Mouse (Mus musculus): ENCODE results near the gene Ust. TPM values are rescaled to one million over a fixed set of nuclear protein-coding genes. Genes with fewer than 3 reads are reported as not detected.

The Ust gene
- polyA plus RNA-seq, 1 experiment from 2014 or later = 10.7 TPM

GRCm38 (mm10) chr10:8529173-8529572, 10.5 kb upstream of the Ust start:
- no peak for DNase-seq (ENCODE audit: low spot score)
- Histone ChIP-seq H3K27me3 (ENCODE audit: control insufficient read depth, insufficient read depth, low read length) (no peaks in the 10 kb centered on the region), H3K4me1 (replicated peaks; ENCODE audit: control insufficient read depth, insufficient read depth, low read length) (no peaks in the 10 kb centered on the region), H3K27ac (no peak overlapping the region), H3K9ac (no peak overlapping the region), H3K4me2 (replicated peaks) (no peak overlapping the region), H3K4me3 (replicated peaks; ENCODE audit: low read length) (no peak overlapping the region), H3K36me3 (replicated peaks; ENCODE audit: control insufficient read depth, insufficient read depth) (no peaks in the 10 kb centered on the region), H3K9me3 (ENCODE audit: control insufficient read depth, low read length) (no peaks in the 10 kb centered on the region)
- no peak for ATAC-seq (ENCODE audit: low FRiP score)
- 39% methylated on average over 7 of the region's 7 CpGs for WGBS

GRCm38 (mm10) chr10:8525354-8525753, 6.7 kb upstream of the Ust start:
- Histone ChIP-seq H3K9me3 (ENCODE audit: control insufficient read depth, low read length) (no peaks in the 10 kb centered on the region), H3K27me3 (ENCODE audit: control insufficient read depth, insufficient read depth, low read length) (no peaks in the 10 kb centered on the region), H3K9ac (no peak overlapping the region), H3K4me3 (replicated peaks; ENCODE audit: low read length) (no peak overlapping the region), H3K4me1 (replicated peaks; ENCODE audit: control insufficient read depth, insufficient read depth, low read length) (no peaks in the 10 kb centered on the region), H3K36me3 (replicated peaks; ENCODE audit: control insufficient read depth, insufficient read depth) (no peaks in the 10 kb centered on the region), H3K4me2 (replicated peaks) (no peak overlapping the region), H3K27ac (no peak overlapping the region)
- ATAC-seq (ENCODE audit: low FRiP score) (no peak), DNase-seq (ENCODE audit: low spot score) (no peak)
- 85% methylated on average over 1 of the region's 1 CpGs for WGBS

GRCm38 (mm10) chr10:8521536-8521935, 2.9 kb upstream of the Ust start:
- H3K27me3 ChIP-seq (ENCODE audit: control insufficient read depth, insufficient read depth, low read length) = 0 out of 2 replicates have a peak, but pooled peaks cover 5% of the 10 kb centered on the region
- H3K27ac ChIP-seq = no peak overlapping the region
- H3K9ac ChIP-seq = no peak overlapping the region
- WGBS = 61% methylated on average over 6 of the region's 6 CpGs
- no peak for ATAC-seq (ENCODE audit: low FRiP score)
- peaks cover 8% of the 10 kb centered on the region for H3K4me1 ChIP-seq (replicated peaks; ENCODE audit: control insufficient read depth, insufficient read depth, low read length)
- no peaks in the 10 kb centered on the region for H3K9me3 ChIP-seq (ENCODE audit: control insufficient read depth, low read length)
- H3K4me3 ChIP-seq (replicated peaks; ENCODE audit: low read length) = no peak overlapping the region
- H3K36me3 ChIP-seq (replicated peaks; ENCODE audit: control insufficient read depth, insufficient read depth) = no peaks in the 10 kb centered on the region
- no peak for DNase-seq (ENCODE audit: low spot score)
- H3K4me2 ChIP-seq (replicated peaks) = no peak overlapping the region

GRCm38 (mm10) chr10:8520766-8521395, 2.3 kb upstream of the Ust start:
- H3K4me1 ChIP-seq (replicated peaks; ENCODE audit: control insufficient read depth, insufficient read depth, low read length) = peaks cover 8% of the 10 kb centered on the region
- no peaks in the 10 kb centered on the region for H3K36me3 ChIP-seq (replicated peaks; ENCODE audit: control insufficient read depth, insufficient read depth)
- H3K4me2 ChIP-seq (replicated peaks) = no peak overlapping the region
- H3K9me3 ChIP-seq (ENCODE audit: control insufficient read depth, low read length) = no peaks in the 10 kb centered on the region
- DNase-seq (ENCODE audit: low spot score) (no peak), ATAC-seq (ENCODE audit: low FRiP score) (no peak)
- no peak overlapping the region for H3K27ac ChIP-seq
- no peak overlapping the region for H3K4me3 ChIP-seq (replicated peaks; ENCODE audit: low read length)
- H3K9ac ChIP-seq = no peak overlapping the region
- 0 out of 2 replicates have a peak, but pooled peaks cover 6% of the 10 kb centered on the region for H3K27me3 ChIP-seq (ENCODE audit: control insufficient read depth, insufficient read depth, low read length)
- WGBS = 70% methylated on average over 7 of the region's 7 CpGs

GRCm38 (mm10) chr10:8519014-8519491, 428 bp upstream of the Ust start:
- ATAC-seq (ENCODE audit: low FRiP score) = no peak
- under 1% methylated on average over 18 of the region's 18 CpGs for WGBS
- H3K27me3 ChIP-seq (ENCODE audit: control insufficient read depth, insufficient read depth, low read length) = 0 out of 2 replicates have a peak, but pooled peaks cover 6% of the 10 kb centered on the region
- peaks cover 8% of the 10 kb centered on the region for H3K4me1 ChIP-seq (replicated peaks; ENCODE audit: control insufficient read depth, insufficient read depth, low read length)
- peak overlapping the region; percentile 68 for H3K4me3 ChIP-seq (replicated peaks; ENCODE audit: low read length)
- peak overlapping the region; percentile 86 for H3K4me2 ChIP-seq (replicated peaks)
- no peak for DNase-seq (ENCODE audit: low spot score)
- H3K9me3 ChIP-seq (ENCODE audit: control insufficient read depth, low read length) = no peaks in the 10 kb centered on the region
- no peak overlapping the region for H3K27ac ChIP-seq
- H3K9ac ChIP-seq = peak overlapping the region; percentile 68
- H3K36me3 ChIP-seq (replicated peaks; ENCODE audit: control insufficient read depth, insufficient read depth) = no peaks in the 10 kb centered on the region

GRCm38 (mm10) chr10:8517591-8518140, 959 bp downstream of the Ust start:
- Histone ChIP-seq H3K4me2 (replicated peaks) (peak overlapping the region; percentile 86), H3K4me1 (replicated peaks; ENCODE audit: control insufficient read depth, insufficient read depth, low read length) (peaks cover 8% of the 10 kb centered on the region), H3K4me3 (replicated peaks; ENCODE audit: low read length) (peak overlapping the region; percentile 68), H3K36me3 (replicated peaks; ENCODE audit: control insufficient read depth, insufficient read depth) (no peaks in the 10 kb centered on the region), H3K9me3 (ENCODE audit: control insufficient read depth, low read length) (no peaks in the 10 kb centered on the region), H3K9ac (peak overlapping the region; percentile 68), H3K27ac (no peak overlapping the region), H3K27me3 (ENCODE audit: control insufficient read depth, insufficient read depth, low read length) (0 out of 2 replicates have a peak, but pooled peaks cover 6% of the 10 kb centered on the region)
- WGBS = 0% methylated on average over 26 of the region's 26 CpGs
- DNase-seq (ENCODE audit: low spot score) = no peak
- peak; percentile 33; the same call in 1 of the 2 replicates for ATAC-seq (ENCODE audit: low FRiP score)

- ATAC-seq (ENCODE audit: low FRiP score) (no peak), DNase-seq (ENCODE audit: low spot score) (no peak)
- H3K27ac ChIP-seq = no peak overlapping the region
- peak overlapping the region; percentile 86 for H3K4me2 ChIP-seq (replicated peaks)
- peaks cover 8% of the 10 kb centered on the region for H3K4me1 ChIP-seq (replicated peaks; ENCODE audit: control insufficient read depth, insufficient read depth, low read length)
- 0 out of 2 replicates have a peak, but pooled peaks cover 6% of the 10 kb centered on the region for H3K27me3 ChIP-seq (ENCODE audit: control insufficient read depth, insufficient read depth, low read length)
- WGBS = 19% methylated on average over 9 of the region's 9 CpGs
- H3K36me3 ChIP-seq (replicated peaks; ENCODE audit: control insufficient read depth, insufficient read depth) = no peaks in the 10 kb centered on the region
- H3K9me3 ChIP-seq (ENCODE audit: control insufficient read depth, low read length) = no peaks in the 10 kb centered on the region
- H3K4me3 ChIP-seq (replicated peaks; ENCODE audit: low read length) = peak overlapping the region; percentile 68
- H3K9ac ChIP-seq = no peak overlapping the region
These were observed 1.6 kb downstream of the Ust start for GRCm38 (mm10) chr10:8516916-8517524.

- no peaks in the 10 kb centered on the region for H3K36me3 ChIP-seq (replicated peaks; ENCODE audit: control insufficient read depth, insufficient read depth)
These were observed 4.9 kb downstream of the Ust start for GRCm38 (mm10) chr10:8513690-8514089.

GRCm38 (mm10) chr10:8512222-8512621, 6.4 kb downstream of the Ust start:
- ATAC-seq (ENCODE audit: low FRiP score) = no peak
- H3K36me3 ChIP-seq (replicated peaks; ENCODE audit: control insufficient read depth, insufficient read depth) = no peaks in the 10 kb centered on the region
- DNase-seq (ENCODE audit: low spot score) = no peak
- no peak overlapping the region for H3K4me2 ChIP-seq (replicated peaks)
- H3K4me3 ChIP-seq (replicated peaks; ENCODE audit: low read length) = no peak overlapping the region
- no peak overlapping the region for H3K9ac ChIP-seq
- no peaks in the 10 kb centered on the region for H3K9me3 ChIP-seq (ENCODE audit: control insufficient read depth, low read length)
- H3K4me1 ChIP-seq (replicated peaks; ENCODE audit: control insufficient read depth, insufficient read depth, low read length) = peaks cover 3% of the 10 kb centered on the region
- H3K27ac ChIP-seq = no peak overlapping the region
- WGBS = 81% methylated on average over 6 of the region's 6 CpGs
- 0 out of 2 replicates have a peak, but pooled peaks cover 3% of the 10 kb centered on the region for H3K27me3 ChIP-seq (ENCODE audit: control insufficient read depth, insufficient read depth, low read length)

More at GRCm38 (mm10) chr10:8513690-8514089, 4.9 kb downstream of the Ust start:
- WGBS = 86% methylated on average over 3 of the region's 3 CpGs
- Histone ChIP-seq H3K27ac (no peak overlapping the region), H3K27me3 (ENCODE audit: control insufficient read depth, insufficient read depth, low read length) (0 out of 2 replicates have a peak, but pooled peaks cover 3% of the 10 kb centered on the region), H3K4me3 (replicated peaks; ENCODE audit: low read length) (no peak overlapping the region), H3K9ac (no peak overlapping the region), H3K4me2 (replicated peaks) (no peak overlapping the region), H3K4me1 (replicated peaks; ENCODE audit: control insufficient read depth, insufficient read depth, low read length) (peaks cover 3% of the 10 kb centered on the region), H3K9me3 (ENCODE audit: control insufficient read depth, low read length) (no peaks in the 10 kb centered on the region)
- ATAC-seq (ENCODE audit: low FRiP score) = no peak
- no peak for DNase-seq (ENCODE audit: low spot score)

Measured in hindbrain, embryonic 14.5 days (tissue).